Mouse (Mus musculus) frontal cortex, postnatal 36 days (tissue): Measurements from ENCODE around the gene Auts2.

Source experiments
- DNase-seq, 2 experiments: peaks; one replicate each; pipeline ENCODE4 v3.0.0; 2022; ENCODE audit warnings: low spot score in 2 of 2

Gene Auts2

DNA sequence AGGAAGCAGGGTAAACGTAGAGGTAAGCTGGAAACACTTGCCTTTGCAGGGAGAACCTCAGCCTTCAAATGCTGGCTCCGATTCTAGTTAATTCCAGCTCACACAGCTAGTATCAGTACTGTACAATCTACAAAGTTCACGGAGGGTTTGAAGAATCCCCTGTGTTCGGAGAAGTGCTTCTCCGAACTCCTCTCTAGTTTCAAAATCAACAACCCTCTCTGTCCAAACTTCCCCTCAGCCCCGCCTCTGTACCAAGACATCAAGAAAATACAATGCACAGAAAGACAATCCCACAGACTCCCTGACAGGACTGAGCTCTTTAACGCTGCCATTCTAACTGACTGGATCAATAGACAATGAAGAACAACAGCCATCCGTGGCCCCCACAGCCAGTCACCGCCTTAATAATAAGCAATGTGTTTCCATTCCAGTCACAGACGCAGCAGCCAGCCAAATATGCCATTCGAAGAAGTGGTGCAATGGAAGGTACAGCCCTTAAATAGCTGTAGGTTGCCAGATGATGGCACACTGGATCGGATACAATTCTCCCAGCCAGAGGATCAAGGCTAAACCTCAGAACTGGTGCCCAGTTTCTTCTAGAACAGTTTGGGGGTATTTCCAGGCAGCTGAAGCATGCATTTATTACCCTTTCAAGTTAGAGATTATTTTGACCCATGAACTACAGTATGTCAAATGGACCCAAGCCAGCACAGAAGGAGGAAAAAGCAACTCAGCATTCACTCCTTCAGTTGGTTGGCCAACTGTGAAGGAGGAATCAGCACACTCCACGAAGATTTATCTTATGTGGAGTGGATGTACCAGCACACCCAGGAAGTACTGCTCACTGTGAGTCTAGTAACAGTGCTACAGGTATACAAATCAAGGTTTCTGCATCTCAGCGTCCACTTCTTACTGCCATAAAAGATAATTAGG is 151.0 kb downstream of the Auts2 start:
- no peak for DNase-seq

DNA sequence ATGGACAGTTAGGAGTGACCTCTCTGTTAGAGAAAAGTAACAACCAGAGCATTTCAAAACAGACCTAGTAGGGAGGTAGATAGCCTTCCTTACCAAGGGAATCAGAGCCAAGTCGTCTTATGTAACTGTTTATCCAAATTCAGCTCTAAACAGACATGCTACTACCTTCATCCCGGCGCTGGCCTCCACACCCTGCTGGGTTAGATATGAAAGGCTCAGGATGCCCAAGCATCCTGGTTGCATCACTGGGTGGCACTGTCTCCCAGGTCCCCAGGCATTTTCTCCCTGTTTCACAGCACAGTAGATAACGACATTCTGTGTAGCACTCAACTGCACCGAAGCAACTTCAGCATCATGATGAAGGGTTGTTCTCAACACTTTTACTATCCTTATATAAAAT is 154.4 kb downstream of the Auts2 start:
- peak in 1 of 2 experiments; percentile 20 for DNase-seq

DNA sequence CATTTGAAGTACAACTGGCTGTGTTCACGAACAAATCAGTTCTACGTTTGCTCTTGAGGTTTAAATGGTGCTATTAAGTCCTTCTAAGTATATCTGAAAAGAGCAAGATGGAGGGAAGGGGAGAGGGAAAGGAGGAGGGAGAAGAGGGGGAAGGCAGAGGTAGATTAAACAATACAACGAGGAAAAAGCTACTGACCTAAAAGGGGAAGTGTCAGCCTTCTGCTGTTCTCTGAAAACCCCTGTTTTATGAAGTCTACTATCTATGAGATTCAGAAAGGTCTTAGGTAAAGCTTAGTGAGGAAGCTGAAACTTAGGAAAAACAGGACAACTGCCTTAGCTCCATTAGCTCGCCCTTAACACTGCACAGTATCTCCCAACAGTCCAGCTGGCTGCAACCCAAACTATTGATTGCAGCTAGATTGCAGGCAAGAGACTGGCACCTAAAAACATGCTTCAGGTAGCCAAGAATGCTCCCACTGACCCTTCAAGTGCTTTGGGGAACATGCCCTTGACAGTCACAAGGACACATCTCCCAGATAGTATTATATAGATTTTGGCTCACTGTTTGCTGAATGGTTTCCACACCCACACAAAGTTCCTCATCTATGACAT is 157.8 kb downstream of the Auts2 start:
- DNase-seq, result no peak

DNA sequence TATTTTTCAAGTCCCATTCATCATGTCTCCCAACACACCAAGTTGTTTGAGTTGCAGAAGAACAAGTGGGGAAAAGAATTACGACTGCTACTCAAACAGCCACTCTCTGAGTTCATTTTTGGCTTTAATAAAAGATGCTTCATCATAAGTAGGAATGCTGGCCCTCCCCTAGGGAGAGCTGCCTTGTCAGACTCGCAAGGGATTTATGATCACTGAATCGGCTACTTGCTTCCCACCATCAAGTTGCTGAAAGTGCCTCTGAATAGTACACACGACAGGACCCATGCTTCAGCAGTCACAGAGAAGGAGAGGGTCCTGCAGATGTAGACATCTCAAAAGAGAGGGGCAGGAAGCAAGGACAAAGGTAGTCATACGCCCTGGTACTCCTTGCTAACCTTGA is 162.9 kb downstream of the Auts2 start:
- no peak for DNase-seq

DNA sequence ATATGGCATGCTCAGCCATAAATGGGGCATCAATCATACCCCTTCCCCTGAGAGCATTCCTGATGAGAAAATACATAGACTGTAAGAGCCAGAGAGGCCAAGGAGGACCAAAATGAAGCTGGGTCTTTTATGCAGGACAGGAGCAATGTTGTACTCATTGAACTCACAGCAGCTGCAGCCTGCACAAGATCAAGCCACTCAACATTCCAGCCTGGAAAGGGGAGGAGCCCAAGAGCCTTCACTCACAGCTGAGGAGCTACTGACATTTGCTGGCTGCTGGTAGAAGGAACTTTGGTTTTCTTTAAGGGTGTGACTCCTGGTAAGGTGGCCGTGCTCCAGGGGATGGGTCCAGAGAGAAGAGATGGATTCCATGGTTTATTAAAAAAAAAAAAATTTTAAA is 164.2 kb downstream of the Auts2 start:
- DNase-seq, result no peak

DNA sequence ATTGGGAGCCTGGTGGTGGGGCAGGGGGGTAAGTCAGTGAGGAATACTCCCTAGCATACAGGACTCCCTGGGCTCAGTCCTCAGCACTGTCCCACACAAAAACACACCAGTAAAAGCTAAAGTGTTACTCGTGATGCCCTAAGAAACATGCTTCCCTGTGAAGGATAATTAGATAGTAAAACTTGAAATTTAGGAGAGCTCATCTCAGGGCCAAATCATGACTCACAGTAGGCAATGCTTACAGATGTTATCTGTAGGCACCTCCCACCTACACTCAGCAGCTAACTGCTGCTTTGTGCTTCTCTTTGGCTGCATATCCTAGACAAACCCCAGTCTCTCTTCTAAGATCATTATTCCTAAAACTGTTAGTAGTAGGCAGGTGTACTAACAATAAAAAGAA is 168.0 kb downstream of the Auts2 start:
- peak; percentile 17 to 30 for DNase-seq

DNA sequence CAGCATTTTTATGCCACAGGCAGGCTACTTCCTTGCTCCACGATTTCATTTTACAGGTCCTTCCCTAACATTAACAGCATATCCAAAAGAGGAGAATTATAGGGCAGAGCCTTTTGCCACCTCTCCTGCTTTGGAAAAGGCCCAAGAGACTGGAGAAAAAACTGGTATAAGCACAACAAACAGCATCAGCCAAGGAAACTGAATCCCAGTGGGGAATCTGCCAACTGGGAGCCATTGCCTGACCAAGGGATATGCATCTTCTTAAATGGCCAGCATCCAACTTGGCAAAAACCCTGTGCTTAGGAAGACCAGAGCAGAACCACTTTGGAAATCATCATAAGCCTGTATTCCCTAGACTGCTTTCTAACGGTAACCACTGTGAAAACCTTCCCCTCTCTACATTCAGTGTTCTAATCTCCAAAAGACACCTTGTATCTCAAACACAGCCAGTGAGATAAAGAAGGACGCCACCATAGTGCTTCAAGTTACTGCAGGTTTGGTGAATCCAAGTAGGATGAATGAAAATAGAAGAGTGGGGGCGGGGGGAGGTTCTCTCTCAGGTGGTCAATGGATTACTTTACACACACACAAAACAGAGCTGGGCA is 169.6 kb downstream of the Auts2 start:
- no peak for DNase-seq

DNA sequence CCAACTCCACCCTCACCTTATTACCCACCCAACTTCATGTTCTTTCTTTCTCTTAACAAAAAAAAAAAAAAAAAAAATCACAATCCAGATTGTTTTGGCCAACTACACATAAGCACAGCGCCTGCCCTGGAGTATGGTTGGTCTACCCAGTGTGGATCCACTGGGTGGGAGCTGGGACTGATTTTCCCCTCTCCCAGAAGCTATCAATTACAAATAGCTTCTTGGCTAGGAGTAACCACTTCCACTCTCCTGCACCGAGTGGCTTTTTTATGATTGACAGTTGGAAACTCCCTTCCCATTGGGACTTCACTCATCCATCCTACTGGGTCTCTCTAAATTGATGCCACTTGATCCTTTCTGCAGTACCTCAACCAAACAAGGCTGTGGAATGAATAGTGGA is 170.5 kb downstream of the Auts2 start:
- DNase-seq, result no peak

DNA sequence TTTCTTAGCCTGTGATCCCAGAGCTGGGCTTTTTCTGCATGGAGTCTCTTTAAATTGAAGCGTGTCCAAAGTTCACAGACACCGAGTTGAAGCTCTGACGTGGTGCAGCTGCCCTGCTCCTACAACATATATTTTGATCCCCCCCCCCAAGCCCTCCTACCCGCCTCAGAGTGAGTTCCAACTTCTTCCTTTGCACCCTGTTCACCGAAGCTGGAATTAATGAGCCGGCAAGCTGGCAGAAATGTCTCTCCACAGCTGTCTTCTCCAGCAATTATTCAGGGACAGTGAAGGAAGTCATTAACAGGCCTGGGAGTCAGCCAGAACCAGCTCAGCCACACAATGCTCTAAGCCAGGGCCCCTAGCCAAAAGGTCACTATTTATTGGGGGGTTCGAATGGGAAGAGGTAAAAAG is 174.5 kb downstream of the Auts2 start:
- peak in 1 of 2 experiments; percentile 34 for DNase-seq

DNA sequence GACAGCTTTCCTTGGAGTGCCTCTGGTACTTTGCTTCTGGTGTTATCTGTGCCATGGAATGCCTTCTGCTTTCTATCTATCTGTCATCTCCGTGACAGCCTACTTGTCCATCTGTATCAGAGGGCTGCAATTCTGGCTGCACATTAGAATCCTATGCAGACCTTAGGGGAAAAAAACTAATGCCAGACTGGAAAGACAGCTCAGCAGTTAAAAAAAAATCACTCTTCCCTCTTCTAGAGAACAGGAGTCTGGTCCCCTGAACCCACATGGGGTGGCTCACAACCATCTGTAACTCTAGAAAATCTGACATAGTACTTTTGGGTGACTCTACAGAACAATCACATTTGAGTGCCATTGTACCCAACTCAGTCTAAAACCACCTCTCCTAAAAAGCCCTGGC is 181.9 kb downstream of the Auts2 start:
- no peak for DNase-seq

DNA sequence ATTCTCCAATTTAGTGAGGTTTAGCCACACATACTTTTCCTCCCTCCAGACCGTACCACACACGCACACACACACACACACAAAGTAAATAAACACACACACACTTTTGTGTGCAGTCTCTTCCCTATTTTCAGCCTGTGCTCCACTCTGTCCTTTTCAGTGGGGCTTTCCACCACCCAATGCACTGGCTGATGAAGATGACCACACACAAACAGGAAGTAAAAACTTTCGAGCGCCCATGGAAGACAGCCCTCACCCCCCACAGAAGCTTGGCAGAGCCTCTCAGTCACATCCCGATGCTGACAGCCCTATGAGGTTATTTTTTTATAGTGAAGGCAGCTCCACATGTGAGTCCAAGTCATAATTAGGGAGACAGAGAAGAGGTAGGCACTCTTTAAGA is 185.4 kb downstream of the Auts2 start:
- DNase-seq, result no peak

DNA sequence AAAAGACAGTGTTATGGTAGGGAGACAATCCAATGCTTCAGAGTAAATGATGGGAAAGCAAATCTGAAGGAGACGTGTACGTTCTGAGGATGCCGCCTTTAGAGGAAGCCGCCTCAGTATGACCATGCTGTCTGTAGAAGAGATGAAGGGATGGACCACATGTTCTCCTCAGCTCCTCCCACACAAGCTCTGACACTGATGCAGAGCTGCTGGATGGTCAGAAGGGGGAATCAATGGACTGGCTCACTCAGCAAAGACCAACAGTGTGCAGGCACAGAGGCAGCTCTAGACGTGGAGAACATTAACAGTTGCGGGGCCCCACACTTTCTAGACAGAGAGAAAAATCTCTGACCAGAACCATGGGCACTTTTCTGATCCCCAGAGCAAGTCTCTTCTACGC is 187.2 kb downstream of the Auts2 start:
- no peak for DNase-seq

DNA sequence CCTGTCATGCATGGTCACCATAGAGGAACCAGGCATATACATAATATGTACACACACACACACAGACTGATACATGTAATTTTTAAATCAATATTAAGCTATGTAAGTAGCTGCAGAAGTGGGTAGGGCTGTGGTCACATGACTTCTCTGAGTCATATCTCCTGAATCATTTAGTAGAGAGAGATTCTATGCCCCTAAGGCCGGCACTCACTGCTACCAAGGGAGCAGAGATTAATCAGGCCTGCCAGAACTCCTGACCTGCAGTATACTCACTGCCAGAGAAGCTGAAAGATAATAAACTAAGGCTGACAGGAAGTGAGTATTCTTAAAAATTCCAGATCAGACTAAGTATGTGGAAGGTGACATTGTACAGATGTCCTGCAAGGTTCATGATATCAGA is 190.7 kb downstream of the Auts2 start:
- DNase-seq, result no peak

DNA sequence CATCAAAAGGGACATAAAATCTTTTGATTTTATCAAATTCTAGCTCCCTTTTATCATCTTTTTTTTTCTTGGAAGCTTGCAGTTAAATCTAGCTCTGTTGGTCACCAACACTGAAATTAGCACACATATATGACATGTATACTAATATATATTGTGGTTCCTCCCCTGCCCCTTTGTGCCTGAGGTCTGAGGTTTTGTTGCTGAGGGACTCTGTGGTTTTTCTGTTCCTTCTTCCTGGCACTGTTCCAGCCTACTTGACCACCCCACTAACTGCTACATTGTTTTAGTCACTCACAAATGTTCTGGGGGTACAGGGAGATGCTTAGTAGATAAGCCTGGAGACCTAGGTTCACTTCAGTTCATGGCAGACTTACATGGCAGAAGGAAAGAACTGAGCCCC is 192.0 kb downstream of the Auts2 start:
- no peak for DNase-seq

DNA sequence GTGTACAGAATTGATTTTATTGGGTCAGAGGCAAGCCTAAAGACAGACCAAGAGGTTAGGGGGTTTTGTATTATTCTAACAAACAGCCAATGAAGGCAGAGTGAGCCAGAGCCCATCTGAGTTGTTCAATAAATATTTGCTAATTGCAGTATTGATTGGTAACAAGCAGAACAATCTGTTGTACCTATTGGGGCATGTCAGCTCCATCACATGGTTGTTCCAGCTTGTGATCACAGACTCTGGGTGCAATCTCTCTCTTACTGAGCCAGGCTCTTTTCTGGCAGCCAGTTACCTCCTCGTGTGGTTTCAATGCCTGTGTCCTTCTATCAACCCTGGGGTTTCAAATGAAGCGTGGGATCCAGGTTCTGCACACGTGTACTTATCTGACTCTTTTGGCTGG is 201.8 kb downstream of the Auts2 start:
- no peak for DNase-seq

DNA sequence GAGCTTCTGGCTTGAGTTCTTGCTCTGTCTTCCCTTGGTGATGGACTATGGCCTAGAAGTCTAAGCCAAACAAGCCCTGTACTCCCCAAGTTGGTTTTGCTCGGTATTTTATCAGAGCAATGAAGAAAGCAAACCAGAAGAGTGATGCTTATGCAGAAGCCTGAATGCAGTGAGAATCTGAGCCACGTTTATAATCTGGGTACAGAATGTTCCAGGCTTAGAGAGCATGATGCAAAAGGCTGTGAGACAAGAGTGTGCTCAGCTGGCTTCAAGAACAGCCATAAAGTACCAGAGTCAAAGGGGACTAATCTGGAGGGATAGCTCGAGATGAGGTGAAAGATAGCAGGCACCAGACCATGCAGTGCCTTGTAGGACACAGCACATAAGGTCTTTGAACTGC is 205.5 kb downstream of the Auts2 start:
- no peak for DNase-seq

DNA sequence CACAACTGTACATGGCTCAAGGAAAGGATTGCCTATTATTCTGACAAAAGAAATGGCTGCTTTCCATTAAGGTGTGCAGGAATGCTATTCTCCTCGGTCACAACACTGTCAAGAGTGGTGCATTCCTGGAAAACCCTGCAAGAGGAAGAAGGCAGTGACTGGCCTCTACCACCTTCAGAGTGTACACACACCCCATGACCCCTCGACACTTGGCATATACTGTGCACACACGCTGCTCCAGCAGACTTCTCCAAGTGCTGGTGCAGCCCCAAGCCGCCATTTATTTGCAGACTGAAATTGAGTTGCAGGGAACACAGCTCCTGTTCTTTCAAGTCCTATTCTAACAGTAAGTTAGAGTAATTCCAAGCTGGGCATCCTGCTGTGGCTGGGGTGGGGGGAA is 207.4 kb downstream of the Auts2 start:
- DNase-seq, result no peak

DNA sequence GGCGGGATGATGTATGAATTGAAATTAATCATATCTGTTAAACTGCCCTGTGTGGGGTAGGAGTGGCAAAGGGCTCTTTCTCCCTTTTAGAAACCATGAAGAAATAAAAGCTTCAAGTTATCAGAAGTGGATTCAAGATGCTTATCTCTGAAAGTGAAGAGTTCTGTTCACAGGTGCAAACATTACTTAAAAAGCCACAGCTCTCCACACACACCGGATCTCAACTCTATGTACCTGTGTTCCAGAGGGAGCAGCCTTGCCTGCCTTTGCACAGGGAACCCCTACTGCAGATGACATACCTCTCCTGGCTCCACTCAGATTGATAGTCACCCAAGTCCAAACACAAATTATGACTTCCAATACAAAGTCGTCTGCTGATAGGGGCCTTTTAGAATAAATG is 208.3 kb downstream of the Auts2 start:
- DNase-seq, result no peak

DNA sequence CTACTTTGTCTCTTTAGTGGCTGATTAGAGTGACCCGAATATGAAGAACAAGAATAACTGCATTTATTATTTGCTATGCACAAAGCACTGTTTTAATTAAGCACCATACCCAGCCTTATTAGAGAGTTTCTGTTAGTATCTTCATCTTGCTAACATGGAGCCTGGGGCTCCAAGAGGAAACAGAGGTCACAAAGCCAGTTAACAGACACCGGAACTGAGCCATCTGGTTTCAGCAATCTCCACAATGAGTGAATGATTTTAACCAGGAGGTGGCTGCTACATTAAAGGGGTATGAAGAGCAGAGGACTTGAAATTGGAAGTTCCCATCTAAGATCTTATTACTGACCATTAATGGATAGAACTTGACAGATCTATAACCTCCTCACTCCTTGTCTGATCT is 209.4 kb downstream of the Auts2 start:
- DNase-seq, result no peak

DNA sequence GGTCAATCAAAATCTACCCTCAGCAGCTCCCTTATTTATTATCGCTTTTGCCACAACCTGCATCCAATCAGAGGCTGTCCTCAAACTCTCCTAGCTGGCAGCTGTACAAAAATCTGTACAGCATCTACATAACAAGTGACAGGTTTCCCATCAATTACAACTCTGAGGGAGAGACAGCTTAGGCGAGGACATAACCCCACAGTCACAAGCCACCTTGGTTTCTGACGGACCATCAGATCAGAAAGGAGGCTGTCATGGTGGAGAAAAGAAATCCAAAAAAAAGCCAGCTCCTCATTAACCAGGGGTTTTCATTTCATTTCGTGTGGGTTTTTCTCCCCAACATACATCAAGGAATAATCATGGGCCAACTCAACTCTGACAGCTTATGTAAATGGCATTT is 210.6 kb downstream of the Auts2 start:
- DNase-seq, result no peak

DNA sequence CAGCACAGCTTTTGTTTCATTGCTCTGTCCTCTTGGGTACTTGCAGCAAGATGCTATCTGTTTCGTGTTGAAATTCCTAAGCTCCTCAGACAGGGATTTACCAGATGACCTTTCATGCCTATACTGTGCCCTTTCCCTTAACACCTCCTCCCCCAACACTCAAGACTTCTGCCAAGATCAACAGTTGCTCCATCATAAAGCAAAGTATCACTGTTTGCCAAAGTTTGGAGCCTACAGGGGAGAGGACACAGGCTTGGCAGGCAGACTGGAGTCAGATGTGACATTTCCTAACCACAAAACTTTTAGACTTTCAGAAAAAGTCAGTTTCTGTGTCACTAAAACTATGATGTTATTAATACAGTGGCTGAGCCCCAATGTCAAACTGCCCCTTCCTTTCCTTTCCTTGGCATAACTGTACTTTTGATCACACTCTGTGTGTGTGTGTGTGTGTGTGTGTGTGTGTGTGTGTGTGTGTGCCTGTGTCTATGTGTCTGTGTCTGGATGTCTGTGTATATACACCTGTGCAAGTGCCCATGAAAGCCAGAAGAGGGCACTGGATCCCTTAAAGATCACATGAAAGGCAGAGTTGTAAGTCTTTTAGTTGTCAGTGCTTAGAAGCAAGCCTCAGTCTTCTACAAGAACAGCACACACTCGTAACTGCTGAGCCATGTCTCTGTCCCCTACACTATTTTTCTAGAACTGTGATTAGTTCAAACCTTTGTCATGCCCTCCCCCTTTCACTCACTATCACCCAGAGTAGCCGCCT is 213.8 kb downstream of the Auts2 start:
- DNase-seq, result no peak

DNA sequence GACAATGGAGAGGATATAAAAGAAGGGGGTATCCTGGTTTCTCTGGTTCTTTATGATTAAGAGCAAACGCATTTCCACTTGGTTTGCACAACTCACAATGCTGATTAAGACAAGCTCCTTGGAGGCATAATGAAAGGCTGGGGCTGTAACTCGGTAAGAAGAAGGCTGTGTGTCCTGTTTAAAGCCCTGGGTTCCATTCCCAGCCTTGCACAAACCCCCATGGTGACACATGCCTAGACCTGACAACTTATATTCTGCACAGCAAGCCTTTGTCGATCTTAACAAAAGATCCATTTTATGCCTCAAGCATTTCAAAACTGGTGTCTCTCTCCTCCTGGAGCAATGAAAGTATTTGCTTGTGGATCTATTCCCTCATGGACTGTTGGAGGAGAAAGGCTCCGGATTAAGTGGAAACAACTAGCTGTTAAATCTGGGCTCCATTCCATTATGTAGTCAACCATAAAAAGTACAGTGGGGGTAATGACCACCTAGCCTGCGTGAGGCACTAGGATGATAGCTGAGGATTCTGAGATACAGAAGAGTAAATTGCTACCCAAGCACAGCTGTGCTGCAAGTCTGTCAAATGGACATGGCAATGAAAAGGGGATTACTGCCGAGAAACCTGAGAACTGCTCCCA is 218.8 kb downstream of the Auts2 start:
- DNase-seq, result no peak
